Mouse (Mus musculus): ENCODE data around the gene Muc20. TPM values are rescaled to one million over a fixed set of nuclear protein-coding genes. Genes with fewer than 3 reads are reported as not detected.

Muc20 gene
- 8.6 and 11.0 TPM in 2 replicates for polyA plus RNA-seq (2012; rRNA removed)

GRCm38 (mm10) chr16:32797426-32797689 lies at the start of gene Muc20:
Muc20 (minus strand) TSS chr16:32797435.
- no peak for DNase-seq (ENCODE audit: low read depth)

DNA sequence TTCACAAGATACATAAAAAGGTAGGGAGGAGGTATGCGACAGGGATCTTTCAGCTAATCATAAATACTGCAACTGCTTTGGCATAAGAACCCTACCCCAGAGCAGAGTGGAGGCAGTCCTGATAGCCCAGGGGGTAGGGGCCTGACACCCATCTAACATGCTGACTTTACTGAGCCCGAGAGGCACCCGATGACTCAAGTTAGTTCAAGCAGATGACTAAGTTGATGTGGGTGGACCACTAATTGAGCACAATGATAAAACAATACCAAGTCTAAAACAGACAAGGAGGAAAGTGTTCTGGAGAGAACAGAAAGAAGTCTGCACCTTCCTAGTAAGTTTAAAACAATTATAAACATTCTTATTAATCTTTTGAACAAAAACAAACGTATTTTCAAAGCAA lies 34.3 kb upstream of the Muc20 start:
- no peak for DNase-seq (ENCODE audit: low read depth)

GRCm38 (mm10) chr16:32829104-32829503 lies 31.9 kb upstream of the Muc20 start:
- no peak for DNase-seq (ENCODE audit: low read depth)

DNA sequence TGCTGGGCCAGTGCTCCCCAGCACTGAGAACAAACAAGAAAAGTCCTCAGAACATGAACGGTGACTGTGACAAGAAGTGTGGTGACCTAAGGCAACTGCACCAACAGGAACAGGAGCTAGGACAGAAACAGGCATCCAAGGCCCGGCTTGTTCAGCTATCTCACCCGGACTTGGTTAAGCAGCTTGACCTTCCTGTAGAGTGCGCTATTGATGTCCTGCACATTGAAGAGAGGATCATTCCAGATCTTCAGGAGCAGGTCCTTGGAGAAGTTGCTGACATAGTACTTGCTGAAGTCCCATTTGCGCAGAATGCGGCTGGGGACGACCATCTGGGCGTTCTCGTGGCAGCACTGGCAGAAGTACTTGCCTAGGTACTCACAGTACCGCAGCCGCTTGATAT lies 29.3 kb upstream of the Muc20 start:
- no peak for DNase-seq (ENCODE audit: low read depth)

- DNase-seq (ENCODE audit: low read depth), result no peak
Measured at GRCm38 (mm10) chr16:32825380-32825779, 28.1 kb upstream of the Muc20 start.

- DNase-seq (ENCODE audit: low read depth), result no peak
Measured at GRCm38 (mm10) chr16:32824061-32824460, 26.8 kb upstream of the Muc20 start.

DNA sequence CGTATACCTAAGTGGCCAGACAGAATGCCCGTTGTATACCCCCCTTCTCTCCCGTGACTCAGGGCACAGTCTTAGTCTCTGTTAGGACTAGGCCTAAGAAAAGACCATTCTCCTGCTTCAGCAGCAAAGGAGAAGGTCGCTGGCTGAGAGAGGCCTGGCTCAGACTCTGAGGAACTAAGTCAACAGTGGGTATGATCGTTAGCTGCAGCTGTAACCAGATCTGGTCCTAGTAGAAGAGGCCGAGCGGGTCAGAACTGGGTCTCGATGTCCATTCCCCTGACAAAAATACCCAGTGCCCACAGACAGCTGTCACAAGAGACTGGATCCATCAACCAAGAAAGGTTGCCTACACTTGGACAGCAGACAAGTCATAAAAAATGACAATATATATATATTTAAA lies 26.3 kb upstream of the Muc20 start:
- DNase-seq (ENCODE audit: low read depth), result no peak

- no peak for DNase-seq (ENCODE audit: low read depth)
Measured at GRCm38 (mm10) chr16:32822881-32823280, 25.6 kb upstream of the Muc20 start.

GRCm38 (mm10) chr16:32822450-32822827 lies 25.2 kb upstream of the Muc20 start:
- no peak for DNase-seq (ENCODE audit: low read depth)

GRCm38 (mm10) chr16:32821772-32822449 lies 24.7 kb upstream of the Muc20 start:
- DNase-seq (ENCODE audit: low read depth), result no peak

DNA sequence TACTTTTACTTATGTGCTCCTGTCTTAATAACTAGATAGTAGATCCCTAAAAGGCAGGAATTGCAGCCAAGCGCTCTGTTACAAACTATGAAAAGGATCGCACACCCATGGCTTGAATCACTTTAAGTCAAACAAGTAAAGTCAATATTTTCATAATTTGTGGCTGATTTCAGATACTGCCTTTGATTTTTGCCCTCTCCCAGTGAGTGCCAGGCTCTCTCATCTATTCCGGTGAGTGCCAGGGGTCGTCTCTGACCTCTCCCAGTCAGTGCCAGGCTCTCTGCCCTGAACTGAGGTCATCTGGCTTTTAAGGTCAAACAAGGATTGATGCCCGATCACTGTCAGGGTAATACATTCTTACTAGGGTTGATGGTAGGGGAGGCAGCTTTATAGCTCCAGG lies 21.2 kb upstream of the Muc20 start:
- no peak for DNase-seq (ENCODE audit: low read depth)

GRCm38 (mm10) chr16:32818036-32818435 lies 20.8 kb upstream of the Muc20 start:
- peak; percentile 41 for DNase-seq (ENCODE audit: low read depth)

- DNase-seq (ENCODE audit: low read depth), result no peak
Measured at GRCm38 (mm10) chr16:32815160-32815605, 17.9 kb upstream of the Muc20 start.

DNA sequence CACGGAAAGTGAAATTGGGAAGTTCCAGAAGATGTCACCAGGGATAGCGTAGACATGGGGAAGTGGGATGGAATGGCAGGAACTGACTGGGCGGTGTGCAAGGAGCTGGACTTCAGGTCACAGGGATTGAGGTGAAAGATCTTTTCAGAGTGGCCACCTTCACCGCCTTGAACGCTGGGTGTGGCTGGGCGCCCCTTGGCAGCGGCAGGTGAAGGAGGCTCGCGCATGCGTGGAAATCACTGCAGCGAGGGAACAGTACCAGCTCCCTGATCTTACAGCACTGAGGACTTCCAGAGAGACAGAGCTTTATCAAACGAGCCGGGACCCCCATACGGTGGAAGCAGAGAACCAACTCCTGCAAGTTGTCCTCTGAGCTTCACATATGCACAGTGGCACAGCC lies 17.3 kb upstream of the Muc20 start:
- no peak for DNase-seq (ENCODE audit: low read depth)

DNA sequence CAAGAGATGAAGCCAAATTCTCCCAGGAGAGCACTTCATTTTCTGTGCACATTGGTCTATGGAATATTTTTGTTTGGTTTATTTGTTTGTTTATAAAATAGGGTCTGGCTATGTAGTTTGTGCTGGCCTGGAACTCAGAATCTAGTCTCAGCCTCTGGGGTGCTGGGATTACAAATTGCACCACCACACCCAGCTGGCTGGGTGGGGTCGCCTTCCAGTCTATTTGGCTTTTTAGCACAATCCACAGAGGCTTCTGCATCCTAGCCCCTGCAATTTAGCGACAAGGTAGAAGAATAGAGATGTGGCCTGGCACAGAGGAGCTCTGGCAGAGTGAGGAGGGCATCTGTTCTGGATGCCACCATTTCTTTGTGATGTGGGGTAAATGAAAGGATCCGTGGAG lies 16.5 kb upstream of the Muc20 start:
- no peak for DNase-seq (ENCODE audit: low read depth)

GRCm38 (mm10) chr16:32813362-32813761 lies 16.1 kb upstream of the Muc20 start:
- no peak for DNase-seq (ENCODE audit: low read depth)

DNA sequence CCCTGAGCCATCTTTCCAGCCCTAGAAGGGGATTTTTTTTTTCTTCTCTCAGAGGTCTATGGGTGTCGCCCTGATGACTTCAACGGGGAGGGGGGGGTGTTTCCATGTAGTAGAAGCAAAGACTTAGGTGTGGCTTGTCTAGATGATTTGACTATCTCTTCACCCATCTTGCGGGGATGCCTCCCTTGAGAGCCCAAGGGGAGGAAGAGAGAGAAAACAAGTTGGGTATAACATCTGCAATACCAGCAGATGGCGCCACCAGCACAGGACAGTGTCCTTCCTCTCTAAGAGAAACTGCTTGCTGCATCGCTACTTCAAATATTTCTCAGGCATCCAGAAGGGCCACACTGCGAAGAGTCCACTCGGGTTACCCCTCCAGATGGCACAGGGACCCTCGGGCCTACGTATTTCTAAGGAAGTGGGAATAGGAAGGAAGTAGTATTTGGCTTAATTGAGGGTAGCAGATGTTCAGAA lies 15.7 kb upstream of the Muc20 start:
- DNase-seq (ENCODE audit: low read depth), result no peak

DNA sequence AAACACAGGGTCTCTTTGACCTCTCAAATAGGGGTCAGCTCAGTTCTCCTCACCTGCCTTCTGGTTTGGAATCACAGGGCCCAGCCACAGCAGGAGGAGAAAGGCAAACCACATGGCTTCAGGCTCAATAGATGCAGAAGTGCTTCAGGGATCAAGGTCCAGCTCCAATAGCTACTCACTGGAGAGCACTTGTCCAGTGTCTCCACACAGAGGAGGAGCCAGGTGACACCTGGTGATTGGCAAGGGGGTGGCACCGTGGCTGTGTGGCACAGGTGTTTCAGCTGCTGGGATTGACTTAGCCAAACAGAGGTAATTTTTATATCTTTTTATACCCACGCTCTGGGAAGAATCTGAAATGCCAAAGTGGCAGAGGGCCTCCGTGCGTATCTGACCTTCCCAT lies 13.1 kb upstream of the Muc20 start, which contains the start of gene Smbd1:
TSS of gene Smbd1 (minus strand) at position 157 of the 400 bp plus-strand sequence.
- no peak for DNase-seq (ENCODE audit: low read depth)

DNA sequence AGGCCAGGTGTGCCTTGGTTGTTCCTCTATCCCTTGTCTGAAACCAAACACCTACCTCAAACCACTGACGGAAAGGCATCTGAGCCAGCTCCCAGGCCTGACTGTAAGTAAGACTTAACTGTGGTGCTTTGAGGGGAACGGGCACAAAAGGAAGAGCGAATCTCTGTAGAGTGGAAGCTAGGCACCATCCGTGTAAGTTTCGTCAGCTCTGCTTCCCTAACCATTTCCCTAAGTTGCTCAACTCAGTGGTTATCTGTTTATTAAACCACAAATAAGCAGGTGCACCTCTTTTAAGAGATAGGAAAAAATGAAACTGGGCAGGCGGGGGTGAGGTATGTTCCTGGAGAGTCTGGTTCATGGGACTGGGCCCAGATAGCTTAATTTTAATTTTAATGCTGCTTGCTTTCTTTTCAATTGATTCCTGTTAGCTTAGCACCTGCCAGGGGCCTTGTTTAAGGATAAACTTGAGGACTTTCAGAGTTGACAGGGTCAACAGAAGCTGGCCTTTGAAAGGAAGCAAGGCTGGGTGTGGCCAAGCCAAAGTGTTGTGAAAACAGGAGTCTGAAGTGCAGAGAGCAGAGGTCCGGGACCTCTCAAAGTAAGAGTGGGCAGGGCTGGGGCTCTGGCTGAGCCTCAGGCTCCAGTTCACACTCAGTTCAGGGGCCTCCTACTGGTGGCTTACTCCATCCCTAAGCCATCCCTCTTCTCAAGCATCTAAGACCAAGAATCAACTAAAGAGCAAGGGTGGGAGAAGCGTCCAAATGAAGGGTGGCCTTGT lies 10.4 kb upstream of the Muc20 start:
- no peak for DNase-seq (ENCODE audit: low read depth)

DNA sequence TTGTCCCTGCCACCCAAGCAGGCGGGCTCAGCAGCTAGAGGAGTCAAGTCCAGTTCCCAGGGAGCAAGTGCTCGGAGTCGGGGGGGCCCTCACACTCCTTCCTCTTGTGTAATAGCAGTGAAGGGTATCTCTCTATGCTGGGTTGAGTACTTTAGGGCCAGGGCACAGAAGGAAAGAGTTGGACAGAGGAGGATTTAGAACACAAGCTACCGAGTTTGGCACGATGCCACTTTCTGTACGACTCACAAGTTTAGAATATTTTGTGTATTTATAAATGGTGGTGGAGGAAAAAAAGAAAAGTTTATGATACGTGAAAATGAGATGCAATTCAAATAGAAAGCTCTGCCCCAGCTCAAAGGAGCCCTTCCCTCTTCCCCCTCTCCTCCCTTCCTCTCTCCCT lies 7.9 kb upstream of the Muc20 start:
- no peak for DNase-seq (ENCODE audit: low read depth)

DNA sequence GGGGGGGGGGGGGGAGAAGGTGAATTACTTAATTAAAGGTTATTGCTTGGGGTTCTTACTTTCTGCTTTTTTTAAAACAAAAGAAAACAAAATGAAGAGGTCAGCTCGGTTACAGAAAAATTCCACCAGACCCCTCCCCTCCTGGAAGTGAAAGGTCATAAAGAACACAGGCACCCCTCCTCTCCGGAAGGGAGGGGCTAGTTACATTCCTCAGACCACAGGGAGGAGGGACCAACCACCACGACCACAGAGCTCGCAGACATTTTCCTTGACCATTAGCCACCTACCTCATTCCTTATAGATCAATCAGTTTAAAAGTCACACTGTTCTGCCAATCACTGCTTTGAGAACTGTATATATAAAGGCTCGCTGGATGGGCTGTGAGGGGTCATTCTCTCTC lies 6.7 kb upstream of the Muc20 start:
- no peak for DNase-seq (ENCODE audit: low read depth)

DNA sequence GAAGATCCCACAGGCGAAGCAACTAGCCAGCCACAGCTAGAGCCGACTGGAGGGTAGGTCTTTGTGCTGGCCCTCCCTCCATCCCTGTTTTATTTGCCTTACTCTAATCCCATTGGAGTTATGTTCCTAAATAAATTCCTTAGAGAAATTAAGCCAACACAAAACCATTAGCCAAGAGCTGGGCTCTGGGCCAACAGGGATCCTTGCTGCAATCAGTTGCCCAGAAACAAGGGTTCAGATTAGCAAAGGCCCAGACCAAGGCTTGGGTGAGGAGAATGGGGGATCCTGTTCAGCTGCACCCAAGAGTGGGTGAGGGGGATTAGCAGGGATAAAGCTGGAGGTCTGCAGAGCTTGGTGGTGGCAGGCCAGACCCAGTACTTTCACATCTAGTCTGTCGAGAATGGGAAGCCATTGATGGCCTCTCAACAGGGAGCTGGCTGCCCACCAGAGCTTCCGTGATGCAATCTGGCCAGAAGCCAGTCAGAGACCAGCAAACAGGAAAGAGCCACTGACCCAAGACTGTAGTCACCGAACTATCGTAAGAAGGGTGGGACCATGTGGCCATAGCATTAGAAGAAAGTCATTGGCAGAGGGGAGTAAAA lies 6.1 kb upstream of the Muc20 start:
- DNase-seq (ENCODE audit: low read depth), result no peak

Measured in gonadal fat pad, adult 2 months (tissue).